Mouse (Mus musculus): ENCODE measurements around the gene Exoc6b.

- TF ChIP-seq CTCF (IDR thresholded peaks at IDR 0.05; ENCODE audit: low read depth): no peak
- TF ChIP-seq EP300 (optimal IDR thresholded peaks at IDR 0.05): no peak
Observed at GRCm38 (mm10) chr6:84752806-84753420, 316.4 kb downstream of the Exoc6b start.

All from stomach, postnatal 0 days (tissue).